Comparison of ENCODE assay signal across 8 mouse cellular contexts in genomic region chr16:10542266-10542665, GRCm38 (mm10). TPM values are rescaled to one million over a fixed set of nuclear protein-coding genes. Genes with fewer than 3 reads are reported as not detected.
DNase-seq lines count a peak whose midpoint lies in the region; ATAC-seq and TF ChIP-seq lines count a peak whose summit lies in the region.

No protein-coding gene starts in this region.

- ATAC-seq in Patski: peak; percentile 1
- ATAC-seq in forebrain, embryonic 14.5 days: no peak; the same call in 1 of the 2 replicates
- peak; percentile 16; the same call in 1 of the 2 replicates for ATAC-seq in kidney, embryonic 14.5 days (ENCODE audit: low FRiP score, low TSS enrichment)
- no peak for ATAC-seq in midbrain, embryonic 13.5 days

- 8% methylated on average over 22 of the region's 22 CpGs for WGBS in liver, adult 2 months
- 3% methylated on average over 22 of the region's 22 CpGs for WGBS in forebrain, embryonic 14.5 days
- WGBS in kidney, embryonic 14.5 days: 3% methylated on average over 22 of the region's 22 CpGs
- 6% methylated on average over 22 of the region's 22 CpGs for WGBS in midbrain, embryonic 13.5 days

- no peaks in the 10 kb centered on the region for H3K27me3 ChIP-seq in liver, adult 2 months (ENCODE audit: control insufficient read depth, insufficient read depth, low read length)
- no peaks in the 10 kb centered on the region for H3K27me3 ChIP-seq in Patski
- no peaks in the 10 kb centered on the region for H3K27me3 ChIP-seq in forebrain, embryonic 14.5 days (replicated peaks; ENCODE audit: control insufficient read depth, insufficient read depth, low read length)
- no peaks in the 10 kb centered on the region for H3K27me3 ChIP-seq in kidney, embryonic 14.5 days (ENCODE audit: control insufficient read depth, insufficient read depth, low read length)
- no peaks in the 10 kb centered on the region for H3K27me3 ChIP-seq in midbrain, embryonic 13.5 days

- in situ Hi-C loops in Patski (cut with MboI; ENCODE audit: low pct_unique_long_range_greater_than_20kb): no loop called here

- peak overlapping the region; percentile 75 for H3K4me2 ChIP-seq in forebrain, embryonic 14.5 days (ENCODE audit: low read length)
- H3K4me2 ChIP-seq in kidney, embryonic 14.5 days (replicated peaks; ENCODE audit: low read depth, low read length): peak overlapping the region; percentile 90
- peak overlapping the region; percentile 95 for H3K4me2 ChIP-seq in midbrain, embryonic 13.5 days (replicated peaks)

- no peak for TF ChIP-seq CTCF in liver, adult 2 months (IDR thresholded peaks at IDR 0.05; ENCODE audit: low read depth, low read length)
- no peak for TF ChIP-seq CTCF in Patski (IDR thresholded peaks at IDR 0.05)

- TF ChIP-seq POLR2A in liver, adult 2 months (IDR thresholded peaks at IDR 0.05; ENCODE audit: extremely low read depth, insufficient read depth, low read length): no peak

- peak overlapping the region; percentile 75 for H3K27ac ChIP-seq in liver, adult 2 months (replicated peaks; ENCODE audit: insufficient read depth, low read depth, low read length)
- peak overlapping the region; percentile 55; the same call in 1 of the 2 replicates for H3K27ac ChIP-seq in forebrain, embryonic 14.5 days (ENCODE audit: low read depth, low read length)
- H3K27ac ChIP-seq in kidney, embryonic 14.5 days (ENCODE audit: low read depth, low read length): peak overlapping the region; percentile 69; the same call in 1 of the 2 replicates
- H3K27ac ChIP-seq in midbrain, embryonic 13.5 days: peak overlapping the region; percentile 87

- POLR2A ChIA-PET in Patski (lab: Charles Lee): interaction anchor here (0.8 to 1.0 kb wide), 2 partner anchors 16 to 80 kb away, joined by 3 to 4 read pairs; no protein-coding TSS in a partner anchor

- H3K36me3 ChIP-seq in liver, adult 2 months (ENCODE audit: control insufficient read depth, insufficient read depth, low read length): no peaks in the 10 kb centered on the region
- H3K36me3 ChIP-seq in forebrain, embryonic 14.5 days (ENCODE audit: control insufficient read depth, insufficient read depth, low read length): no peaks in the 10 kb centered on the region
- H3K36me3 ChIP-seq in kidney, embryonic 14.5 days (ENCODE audit: control insufficient read depth, insufficient read depth, low read length): no peaks in the 10 kb centered on the region; the same call in 1 of the 2 replicates
- peaks cover 7% of the 10 kb centered on the region; the same call in 1 of the 2 replicates for H3K36me3 ChIP-seq in midbrain, embryonic 13.5 days

- CTCF ChIA-PET in Patski (lab: Charles Lee): interaction anchor here (1.0 to 1.2 kb wide), 2 partner anchors 20 to 143 kb away, joined by 4 read pairs; no protein-coding TSS in a partner anchor

- peak overlapping the region; percentile 77 for H3K4me3 ChIP-seq in liver, adult 2 months (ENCODE audit: insufficient read depth, low read depth, low read length)
- H3K4me3 ChIP-seq in forebrain, embryonic 14.5 days (ENCODE audit: low read depth, low read length): peak overlapping the region; percentile 93
- H3K4me3 ChIP-seq in kidney, embryonic 14.5 days (ENCODE audit: low read length): peak overlapping the region; percentile 81
- peak overlapping the region; percentile 92 for H3K4me3 ChIP-seq in midbrain, embryonic 13.5 days (replicated peaks)

- H3K79me2 ChIP-seq in liver, adult 2 months (ENCODE audit: control insufficient read depth, insufficient read depth, low read length): peaks cover 51% of the 10 kb centered on the region; the same call in 1 of the 2 replicates

- peaks cover 36% of the 10 kb centered on the region for H3K4me1 ChIP-seq in liver, adult 2 months (ENCODE audit: control insufficient read depth, insufficient read depth, low read length)
- H3K4me1 ChIP-seq in forebrain, embryonic 14.5 days (ENCODE audit: control insufficient read depth, insufficient read depth, low read length): peaks cover 39% of the 10 kb centered on the region
- H3K4me1 ChIP-seq in kidney, embryonic 14.5 days (ENCODE audit: control insufficient read depth, insufficient read depth, low read length): peaks cover 24% of the 10 kb centered on the region
- peaks cover 60% of the 10 kb centered on the region for H3K4me1 ChIP-seq in midbrain, embryonic 13.5 days (replicated peaks)

- peak overlapping the region; percentile 86 for H3K9ac ChIP-seq in liver, adult 2 months (ENCODE audit: low read depth, low read length)
- H3K9ac ChIP-seq in forebrain, embryonic 14.5 days (ENCODE audit: low read length): peak overlapping the region; percentile 92
- H3K9ac ChIP-seq in kidney, embryonic 14.5 days (ENCODE audit: low read depth, low read length): peak overlapping the region; percentile 87
- peak overlapping the region; percentile 96 for H3K9ac ChIP-seq in midbrain, embryonic 13.5 days (replicated peaks)

- no peak for DNase-seq in liver, adult 2 months (ENCODE audit: extremely low read depth, low read depth, low spot score)
- DNase-seq in liver: no peak
- no peak for DNase-seq in Patski (ENCODE audit: low read depth, low spot score)
- peak; percentile 16 for DNase-seq in forebrain, embryonic 14.5 days (ENCODE audit: low spot score)
- no peak for DNase-seq in frontal cortex, postnatal 14 days (ENCODE audit: low spot score in 2 of 2)
- no peak for DNase-seq in gastrocnemius, postnatal 25 days

- H3K9me3 ChIP-seq in forebrain, embryonic 14.5 days (replicated peaks; ENCODE audit: control insufficient read depth, low read length): no peaks in the 10 kb centered on the region
- H3K9me3 ChIP-seq in kidney, embryonic 14.5 days (ENCODE audit: control insufficient read depth, low read length): no peaks in the 10 kb centered on the region
- no peaks in the 10 kb centered on the region for H3K9me3 ChIP-seq in midbrain, embryonic 13.5 days

RNA-seq across cellular contexts. Expression of gene Dexi, which starts 0.6 kb away (rescaled TPM):
- total RNA-seq in liver, adult 2 months (2014; rRNA removed): 8.9 and 12.3 TPM in 2 replicates
- polyA plus RNA-seq in liver, adult 2 months (2012; rRNA removed): 70.0 and 99.8 TPM in 2 replicates
- 23.5 TPM for polyA plus RNA-seq in Patski (2021)
- 16.9 and 21.6 TPM in 2 replicates for polyA plus RNA-seq in forebrain, embryonic 14.5 days (2014; fragmentation: Nextera tagmentation; extraction: Ambion mirVana)
- 27.4 and 32.5 TPM in 2 replicates for polyA plus RNA-seq in kidney, embryonic 14.5 days (2014; fragmentation: Nextera tagmentation; extraction: Ambion mirVana)
- polyA plus RNA-seq in midbrain, embryonic 13.5 days (2015; fragmentation: Nextera tagmentation; extraction: Ambion mirVana): 14.8 and 18.2 TPM in 2 replicates
- total RNA-seq in gastrocnemius, postnatal 25 days (2021): 10 to 100 TPM; 43.0 to 43.1 TPM

RNA-seq across cellular contexts. Expression of gene Clec16a, which starts 2.9 kb away (rescaled TPM):
- 11.6 and 13.4 TPM in 2 replicates for total RNA-seq in liver, adult 2 months (2014; rRNA removed)
- 8.5 and 9.8 TPM in 2 replicates for polyA plus RNA-seq in liver, adult 2 months (2012; rRNA removed)
- 21.3 TPM for polyA plus RNA-seq in Patski (2021)
- polyA plus RNA-seq in forebrain, embryonic 14.5 days (2014; fragmentation: Nextera tagmentation; extraction: Ambion mirVana): 50.2 and 65.6 TPM in 2 replicates
- 38.4 and 46.3 TPM in 2 replicates for polyA plus RNA-seq in kidney, embryonic 14.5 days (2014; fragmentation: Nextera tagmentation; extraction: Ambion mirVana)
- 65.7 and 70.2 TPM in 2 replicates for polyA plus RNA-seq in midbrain, embryonic 13.5 days (2015; fragmentation: Nextera tagmentation; extraction: Ambion mirVana)
- 10 to 100 TPM; 51.2 to 62.2 TPM for total RNA-seq in gastrocnemius, postnatal 25 days (2021)

Comparison
In these comparisons a context has a peak if more than half of its experiments do, and no peak if none do; other contexts are left out.
1. ATAC-seq: peak in Patski (single experiment) and kidney, embryonic 14.5 days (single experiment); none in forebrain, embryonic 14.5 days (single experiment) and midbrain, embryonic 13.5 days (single experiment).
2. Peak in every context shown above with its lines, with median percentiles within 50 percentile points of each other: H3K27ac ChIP-seq, H3K4me3 ChIP-seq, H3K9ac ChIP-seq and H3K4me2 ChIP-seq.